Mouse (Mus musculus): Measurements from ENCODE around the gene Sbk3.

- TF ChIP-seq CTCF (IDR thresholded peaks at IDR 0.05; ENCODE audit: extremely low read depth, insufficient read length, insufficient replicate concordance, low read depth, low read length): no peak
- no peak for TF ChIP-seq POLR2A (IDR thresholded peaks at IDR 0.05; ENCODE audit: low read depth, low read length)
Measured at GRCm38 (mm10) chr7:4999876-5000275, 28.9 kb upstream of the Sbk3 start.

Measured in small intestine, adult 2 months (tissue).